Mouse (Mus musculus): Measurements from ENCODE around the gene Gm20835. TPM values are rescaled to one million over a fixed set of nuclear protein-coding genes. Genes with fewer than 3 reads are reported as not detected.
"Not testable (repeated sequence)": the region's sequence is repeated elsewhere in the genome, so short reads cannot be mapped to it uniquely, and the experiment has no call there.

Gm20835 gene
- not detected for total RNA-seq (2022)

DNA sequence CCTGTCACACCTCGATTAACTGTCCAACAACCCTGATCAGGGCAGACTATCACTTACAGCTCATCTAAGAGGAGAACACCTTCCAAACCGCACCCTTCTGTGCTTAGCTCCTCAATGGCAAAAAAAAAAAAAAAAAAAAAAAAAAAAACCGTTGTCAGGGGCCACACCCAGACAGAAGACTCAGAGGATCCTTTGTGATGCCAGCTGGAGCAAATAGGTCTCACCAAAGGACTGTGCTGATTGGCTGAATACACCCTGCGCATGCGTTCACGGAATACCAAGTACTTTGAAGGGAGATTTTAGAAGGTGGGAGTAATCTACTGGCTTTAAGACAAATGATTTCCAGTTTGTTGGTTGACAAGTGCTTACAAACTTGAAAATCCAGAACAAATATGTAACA is at the start of gene Gm20835:
Gene Gm20835, minus strand, starts transcription at position 101 of the 400 bp plus-strand sequence.
- not testable (repeated sequence) for DNase-seq (ENCODE audit: low spot score in 2 of 2)

Measured in left cerebral cortex, adult 8-10 months (tissue).